Mouse (Mus musculus): ENCODE results near the gene Gm3194. TPM values are rescaled to one million over a fixed set of nuclear protein-coding genes. Genes with fewer than 3 reads are reported as not detected.

Gm3194 gene
- 4.6 TPM in 1 of 2 replicates, not detected in the other for polyA plus RNA-seq (2012; rRNA removed)

DNA sequence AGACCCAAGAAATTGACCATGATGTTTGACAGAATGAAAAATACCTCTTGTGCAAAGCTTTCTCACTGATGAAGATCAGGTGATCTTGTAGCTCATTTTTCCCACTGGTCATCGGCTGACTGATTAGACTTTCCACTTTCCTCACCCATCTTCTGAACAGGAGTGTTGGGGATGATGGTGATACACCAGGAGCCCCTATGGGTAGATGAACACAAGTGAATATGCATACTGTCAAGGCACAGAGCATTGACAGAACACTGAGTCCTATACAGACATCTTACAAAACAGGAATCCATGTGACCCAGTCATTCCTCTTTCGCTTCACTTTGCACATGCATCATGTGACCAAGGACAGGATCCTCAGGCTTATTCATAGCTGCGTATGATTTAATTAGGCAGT is at the start of gene Gm3194:
Gm3194 (minus strand) TSS at position 101 of the 400 bp plus-strand sequence.

GRCm38 (mm10) chr14:5501374-5501773 is 46.1 kb upstream of the Gm3194 start, which contains the start of gene Gm3488:
Gene Gm3488, plus strand, starts transcription at chr14:5501674.

DNA sequence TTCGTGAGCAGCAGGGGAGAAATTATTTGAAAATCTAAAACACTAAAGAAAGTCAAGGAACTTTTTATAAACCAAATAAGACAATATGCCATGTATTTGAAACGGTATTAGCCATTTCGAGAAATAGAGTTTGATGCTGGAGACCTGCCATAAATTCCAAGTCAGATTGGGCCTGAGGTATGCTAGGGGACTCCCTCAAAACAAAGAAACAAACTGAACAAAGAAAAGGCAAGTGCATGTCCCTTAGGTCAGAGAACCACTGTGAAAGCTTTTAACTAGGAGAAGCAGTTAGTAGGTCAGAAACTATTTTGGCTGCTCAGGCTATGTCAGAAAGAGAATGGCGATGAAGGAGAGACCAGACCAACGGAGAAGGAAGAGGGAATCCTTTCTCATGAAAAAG is 28.6 kb upstream of the Gm3194 start, which contains the start of gene Gm3187:
Gm3187 (plus strand) TSS at position 301 of the 400 bp plus-strand sequence.

DNA sequence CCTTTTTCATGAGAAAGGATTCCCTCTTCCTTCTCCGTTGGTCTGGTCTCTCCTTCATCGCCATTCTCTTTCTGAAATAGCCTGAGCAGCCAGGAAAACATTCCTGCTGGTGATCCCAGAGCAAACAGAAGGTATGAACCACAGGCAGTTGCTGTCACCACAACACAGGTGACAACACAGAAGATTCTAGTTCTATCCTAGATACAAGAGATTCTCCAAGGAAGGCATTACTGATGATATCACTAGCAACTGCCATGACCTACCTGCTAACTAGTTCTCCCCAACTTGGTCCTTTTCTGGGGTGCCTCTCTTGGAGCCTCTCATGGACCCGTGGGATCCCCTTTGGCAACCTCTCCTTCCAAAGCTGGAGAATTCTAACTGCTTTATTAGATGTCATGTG is 22.5 kb upstream of the Gm3194 start, which contains the start of gene Gm8246:
Gm8246 (minus strand) TSS at position 101 of the 400 bp plus-strand sequence.

DNA sequence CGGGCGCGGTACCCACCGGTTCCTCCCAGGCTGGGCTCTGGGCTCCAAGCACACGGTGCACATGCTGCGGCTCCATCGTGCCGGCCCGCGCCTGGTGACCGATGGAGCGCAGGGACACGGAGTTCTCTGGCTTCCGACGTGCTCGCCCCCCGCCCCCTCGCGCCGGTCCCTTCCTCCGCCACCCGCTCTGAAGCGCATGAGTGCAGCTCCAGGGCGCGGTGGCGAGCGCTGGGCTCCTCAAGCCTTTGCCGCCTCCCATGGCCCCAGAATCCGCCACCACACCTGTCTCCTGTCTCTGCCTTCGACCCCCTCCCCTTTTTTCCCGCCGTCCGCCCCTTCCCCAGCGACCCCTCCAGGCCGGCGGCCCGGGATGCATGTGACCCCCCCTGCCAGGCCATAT is 66.3 kb downstream of the Gm3194 start, which contains the start of gene Gm3500:
Gm3500 (minus strand) TSS at position 101 of the 400 bp plus-strand sequence.

Other genes with a start within 250 kb of the Gm3194 start
- gene Gm3526, start 194.9 kb downstream of the Gm3194 start, polyA plus RNA-seq (2012; rRNA removed) = not detected in 2 replicates
- not detected in 2 replicates for gene Gm3542, start 120.5 kb downstream of the Gm3194 start, polyA plus RNA-seq (2012; rRNA removed)
- gene Gm3500, start 66.4 kb downstream of the Gm3194 start, polyA plus RNA-seq (2012; rRNA removed) = 1.5 and 1.7 TPM in 2 replicates
- not detected in 2 replicates for gene Gm8246, start 22.4 kb upstream of the Gm3194 start, polyA plus RNA-seq (2012; rRNA removed)
- gene Gm3187, start 28.7 kb upstream of the Gm3194 start, polyA plus RNA-seq (2012; rRNA removed) = 0.05 TPM in 1 of 2 replicates, not detected in the other
- gene Gm3488, start 46.2 kb upstream of the Gm3194 start, polyA plus RNA-seq (2012; rRNA removed) = 9.8 and 10.2 TPM in 2 replicates
- 0.10 and 0.18 TPM in 2 replicates for gene Gm3532, start 83.0 kb upstream of the Gm3194 start, polyA plus RNA-seq (2012; rRNA removed)
- not detected in 2 replicates for gene Gm8265, start 177.6 kb upstream of the Gm3194 start, polyA plus RNA-seq (2012; rRNA removed)
- not detected in 2 replicates for gene Gm9603, start 232.0 kb upstream of the Gm3194 start, polyA plus RNA-seq (2012; rRNA removed)

Measured in central nervous system, embryonic 14 days (tissue).